Mouse (Mus musculus) left cerebral cortex, adult 11 months (tissue): ENCODE data around the gene Rerg.
A peak's percentile ranks its signal among the peaks of the same experiment; 100 is the strongest.
"Not testable (repeated sequence)": the region's sequence is repeated elsewhere in the genome, so short reads cannot be mapped to it uniquely, and the experiment has no call there.

ENCODE experiments used
- DNase-seq: peaks from one replicate; pipeline ENCODE4 v3.0.0; 2022; ENCODE audit warnings: low spot score

The Rerg gene

GRCm38 (mm10) chr6:137076225-137076624 is 94.1 kb downstream of the Rerg start:
- DNase-seq = no peak

- DNase-seq = no peak
These were observed 98.0 kb downstream of the Rerg start for GRCm38 (mm10) chr6:137072256-137072655.

GRCm38 (mm10) chr6:137071466-137071865 is 98.8 kb downstream of the Rerg start:
- no peak for DNase-seq

GRCm38 (mm10) chr6:137065506-137065905 is 104.8 kb downstream of the Rerg start:
- no peak for DNase-seq

- DNase-seq = no peak
These were observed 105.5 kb downstream of the Rerg start for GRCm38 (mm10) chr6:137064786-137065185.

GRCm38 (mm10) chr6:137063239-137063940 is 106.9 kb downstream of the Rerg start:
- DNase-seq = peak; percentile 23

- no peak for DNase-seq
These were observed 108.3 kb downstream of the Rerg start for GRCm38 (mm10) chr6:137061880-137062531.

- no peak for DNase-seq
These were observed 109.7 kb downstream of the Rerg start for GRCm38 (mm10) chr6:137060595-137060994.

- DNase-seq = no peak
These were observed 112.0 kb downstream of the Rerg start for GRCm38 (mm10) chr6:137058257-137058656.

- no peak for DNase-seq
These were observed 116.2 kb downstream of the Rerg start for GRCm38 (mm10) chr6:137054073-137054472.

- DNase-seq = no peak
These were observed 116.8 kb downstream of the Rerg start for GRCm38 (mm10) chr6:137053464-137053863.

- DNase-seq = no peak
These were observed 117.3 kb downstream of the Rerg start for GRCm38 (mm10) chr6:137053006-137053405.

- DNase-seq = no peak
These were observed 123.3 kb downstream of the Rerg start for GRCm38 (mm10) chr6:137047036-137047435.

GRCm38 (mm10) chr6:137045011-137045504 is 125.2 kb downstream of the Rerg start:
- DNase-seq = no peak

GRCm38 (mm10) chr6:137035611-137036395 is 134.5 kb downstream of the Rerg start:
- not testable (repeated sequence) for DNase-seq

- DNase-seq = no peak
These were observed 139.6 kb downstream of the Rerg start for GRCm38 (mm10) chr6:137030611-137031097.

- no peak for DNase-seq
These were observed 140.2 kb downstream of the Rerg start for GRCm38 (mm10) chr6:137029931-137030610.

- DNase-seq = no peak
These were observed 144.8 kb downstream of the Rerg start for GRCm38 (mm10) chr6:137025461-137025860.

GRCm38 (mm10) chr6:137024541-137024940 is 145.8 kb downstream of the Rerg start:
- no peak for DNase-seq

- no peak for DNase-seq
These were observed 152.9 kb downstream of the Rerg start for GRCm38 (mm10) chr6:137017216-137017973.

- DNase-seq = no peak
These were observed 156.0 kb downstream of the Rerg start for GRCm38 (mm10) chr6:137014346-137014745.
